ENCODE assay signal across 14 mouse cellular contexts in genomic region chr3:102085719-102086118, GRCm38 (mm10). TPM values are rescaled to one million over a fixed set of nuclear protein-coding genes. Genes with fewer than 3 reads are reported as not detected.
A peak's percentile ranks its signal among the peaks of the same experiment; 100 is the strongest.
DNase-seq lines count a peak whose midpoint lies in the region; ATAC-seq lines count a peak whose summit lies in the region.
"Had no signal": no experiment of that assay in that cellular context is flagged by ENCODE, and none has a peak within 500 bp of the region (broad histone marks: within the 10 kb centered on the region; RNA-seq: fewer than 3 reads in every experiment).

No protein-coding gene starts in this region.

- H3K27ac ChIP-seq in hindbrain, embryonic 10.5 days: no peak overlapping the region
- no peak overlapping the region for H3K27ac ChIP-seq in hindbrain, embryonic 12.5 days
- peak overlapping the region; percentile 75 to 83 for H3K27ac ChIP-seq in heart, embryonic 14.5 days (replicated peaks in 1 of 2; ENCODE audit: control insufficient read depth in 1 of 2, insufficient read depth in 1 of 2, low read depth in 2 of 2, low read length in 2 of 2)
- H3K27ac ChIP-seq: layer of hippocampus, adult 2 months; limb, embryonic 13.5 days; neural tube, embryonic 13.5 days had no signal

- no peak overlapping the region for H3K4me2 ChIP-seq in hindbrain, embryonic 12.5 days (replicated peaks)
- H3K4me2 ChIP-seq in heart, embryonic 14.5 days (ENCODE audit: low read length): peak overlapping the region; percentile 65
- H3K4me2 ChIP-seq: limb, embryonic 13.5 days; neural tube, embryonic 13.5 days had no signal

- ATAC-seq in hindbrain, embryonic 12.5 days (ENCODE audit: low FRiP score): no peak
- ATAC-seq in heart, embryonic 14.5 days (ENCODE audit: insufficient number of reproducible peaks, insufficient read depth, low FRiP score, low read depth): no peak
- ATAC-seq in erythroblast, adult 5-6 weeks (replicated peaks; ENCODE audit: low FRiP score, poor library complexity, severe bottlenecking): no peak

- no peaks in the 10 kb centered on the region for H3K9me3 ChIP-seq in hindbrain, embryonic 10.5 days
- H3K9me3 ChIP-seq in hindbrain, embryonic 12.5 days (replicated peaks): no peaks in the 10 kb centered on the region
- no peaks in the 10 kb centered on the region for H3K9me3 ChIP-seq in heart, embryonic 14.5 days (ENCODE audit: control insufficient read depth, low read length)
- H3K9me3 ChIP-seq: limb, embryonic 13.5 days; megakaryocyte, embryonic 14.5 days had no signal

- no peak overlapping the region for H3K4me3 ChIP-seq in hindbrain, embryonic 10.5 days
- H3K4me3 ChIP-seq in hindbrain, embryonic 12.5 days: no peak overlapping the region
- H3K4me3 ChIP-seq in heart, embryonic 14.5 days (ENCODE audit: control insufficient read depth in 1 of 2, insufficient read depth in 1 of 2, low read depth in 1 of 2, low read length in 2 of 2): peak overlapping the region; percentile 1 to 37; a peak in 1 of 4 replicates
- H3K4me3 ChIP-seq: layer of hippocampus, adult 2 months; limb, embryonic 13.5 days; megakaryocyte, embryonic 14.5 days; neural tube, embryonic 13.5 days had no signal

- H3K4me1 ChIP-seq in hindbrain, embryonic 10.5 days (replicated peaks): peaks cover 18% of the 10 kb centered on the region
- H3K4me1 ChIP-seq in hindbrain, embryonic 12.5 days: 0 out of 2 replicates have a peak, but pooled peaks cover 3% of the 10 kb centered on the region
- H3K4me1 ChIP-seq in heart, embryonic 14.5 days (ENCODE audit: control insufficient read depth in 2 of 2, insufficient read depth in 2 of 2, low read length in 2 of 2): peaks cover 28 to 40% of the 10 kb centered on the region in 2 experiments
- H3K4me1 ChIP-seq: limb, embryonic 13.5 days; neural tube, embryonic 13.5 days had no signal

- WGBS in hindbrain, embryonic 10.5 days: 32% methylated on average over 12 of the region's 12 CpGs
- 35% methylated on average over 12 of the region's 12 CpGs for WGBS in hindbrain, embryonic 12.5 days
- WGBS in heart, embryonic 14.5 days: 13% methylated on average over 12 of the region's 12 CpGs

- DNase-seq in hindbrain, embryonic 10.5 days (ENCODE audit: low spot score): peak; percentile 6
- peak; percentile 74 for DNase-seq in ovary, adult 18-20 months (ENCODE audit: low spot score)
- DNase-seq in ovary, postnatal 10 days (ENCODE audit: low spot score): no peak
- no peak for DNase-seq in right cerebral cortex, adult 18-20 months
- DNase-seq in cerebellum, adult 11 months: no peak
- DNase-seq: cerebellum, adult 9-11 months had no signal

- no peak overlapping the region for H3K9ac ChIP-seq in hindbrain, embryonic 12.5 days
- peak overlapping the region; percentile 78 for H3K9ac ChIP-seq in heart, embryonic 14.5 days (ENCODE audit: low read length)
- H3K9ac ChIP-seq: limb, embryonic 13.5 days; neural tube, embryonic 13.5 days had no signal

- peaks cover 51% of the 10 kb centered on the region for H3K27me3 ChIP-seq in hindbrain, embryonic 10.5 days (ENCODE audit: insufficient read depth, poor library complexity, severe bottlenecking)
- peaks cover 13% of the 10 kb centered on the region; the same call in 1 of the 2 replicates for H3K27me3 ChIP-seq in hindbrain, embryonic 12.5 days
- no peaks in the 10 kb centered on the region for H3K27me3 ChIP-seq in heart, embryonic 14.5 days (ENCODE audit: control insufficient read depth, insufficient read depth, low read length)

- H3K36me3 ChIP-seq in hindbrain, embryonic 10.5 days: no peaks in the 10 kb centered on the region
- no peaks in the 10 kb centered on the region for H3K36me3 ChIP-seq in hindbrain, embryonic 12.5 days
- H3K36me3 ChIP-seq in heart, embryonic 14.5 days (ENCODE audit: control insufficient read depth, insufficient read depth, low read length): no peaks in the 10 kb centered on the region
- H3K36me3 ChIP-seq: limb, embryonic 13.5 days; neural tube, embryonic 13.5 days had no signal

RNA-seq across cellular contexts. Expression of gene Casq2, which starts 0.5 kb away (rescaled TPM):
- polyA plus RNA-seq in hindbrain, embryonic 10.5 days (2016; fragmentation: Nextera tagmentation; extraction: Ambion mirVana): 0.08 and 0.25 TPM in 2 replicates
- polyA plus RNA-seq in hindbrain, embryonic 12.5 days (2016; fragmentation: Nextera tagmentation; extraction: Ambion mirVana): 1.1 and 5.9 TPM in 2 replicates
- 433 and 482 TPM in 2 replicates for polyA plus RNA-seq in heart, embryonic 14.5 days (2014; fragmentation: Nextera tagmentation; extraction: Ambion mirVana)
- total RNA-seq in erythroblast, adult 5-6 weeks (2015; ENCODE audit: low replicate concordance): not detected in 2 replicates
- 5.9 and 12.6 TPM in 2 replicates for total RNA-seq in erythroblast, adult 5-6 weeks (2017; ENCODE audit: low replicate concordance)
- total RNA-seq: MEL had no signal

Comparison
In these comparisons a context has a peak if more than half of its experiments do, and no peak if none do; other contexts are left out.
1. DNase-seq: peak in hindbrain, embryonic 10.5 days (single experiment) and ovary, adult 18-20 months (single experiment); none in ovary, postnatal 10 days (single experiment), right cerebral cortex, adult 18-20 months (single experiment) and cerebellum, adult 11 months (single experiment).
2. H3K27ac ChIP-seq: peak in heart, embryonic 14.5 days (2 of 2); none in hindbrain, embryonic 10.5 days (single experiment) and hindbrain, embryonic 12.5 days (single experiment).
3. H3K4me3 ChIP-seq: peak in heart, embryonic 14.5 days (2 of 2); none in hindbrain, embryonic 10.5 days (single experiment) and hindbrain, embryonic 12.5 days (single experiment).
4. RNA of gene Casq2, which starts 0.5 kb away (polyA plus RNA-seq): 433 to 482 TPM in heart, embryonic 14.5 days; 1.1 to 5.9 TPM in hindbrain, embryonic 12.5 days and 0.08 to 0.25 TPM in hindbrain, embryonic 10.5 days; every median in the first group is over 10 times any median in the second.